Mouse (Mus musculus): ENCODE data around the gene Stx6.

Gene Stx6

DNA sequence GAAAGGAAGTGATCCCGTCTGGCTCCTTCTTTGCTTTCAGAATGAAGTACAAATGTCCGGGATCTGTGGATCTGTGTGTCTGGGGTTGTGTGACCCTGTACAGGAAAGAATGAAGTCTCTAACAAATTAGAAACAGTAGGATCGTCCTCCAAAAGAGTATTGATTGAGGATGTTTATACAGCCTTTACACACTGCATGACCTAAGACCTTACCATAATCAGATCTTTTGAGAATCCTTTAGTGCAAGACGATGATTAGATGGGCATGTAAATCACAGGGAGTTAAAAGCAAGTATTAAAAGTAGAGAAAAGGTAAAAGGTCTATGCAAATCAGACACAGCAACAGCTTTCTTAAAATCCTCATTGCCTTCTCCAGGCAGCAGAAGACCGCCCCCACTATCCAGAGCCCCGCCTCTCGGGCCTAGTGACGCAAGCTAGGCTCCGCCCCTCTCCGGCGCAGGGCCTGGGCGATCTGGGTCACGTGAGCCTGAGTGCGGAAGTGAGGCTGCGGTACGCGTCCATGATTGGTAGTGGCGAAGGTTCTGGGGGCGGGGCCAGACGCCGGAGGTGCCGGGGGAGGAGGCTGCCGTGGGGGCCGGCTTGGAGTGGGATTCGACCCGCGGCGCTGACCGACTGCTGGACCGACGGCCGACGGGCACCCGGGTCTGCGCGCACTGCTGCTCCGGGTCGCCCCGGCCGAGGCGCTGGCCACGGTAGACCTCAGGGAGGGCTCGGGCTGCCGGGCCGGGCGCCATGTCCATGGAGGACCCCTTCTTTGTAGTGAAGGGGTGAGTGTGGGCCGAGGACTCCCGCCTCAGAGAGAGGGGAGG lies at the start of gene Stx6:
Gene Stx6 (plus strand): TSS at position 575 of the 829 bp plus-strand sequence.
- peak; percentile 98 to 99 for DNase-seq (ENCODE audit: low spot score in 2 of 2)

DNA sequence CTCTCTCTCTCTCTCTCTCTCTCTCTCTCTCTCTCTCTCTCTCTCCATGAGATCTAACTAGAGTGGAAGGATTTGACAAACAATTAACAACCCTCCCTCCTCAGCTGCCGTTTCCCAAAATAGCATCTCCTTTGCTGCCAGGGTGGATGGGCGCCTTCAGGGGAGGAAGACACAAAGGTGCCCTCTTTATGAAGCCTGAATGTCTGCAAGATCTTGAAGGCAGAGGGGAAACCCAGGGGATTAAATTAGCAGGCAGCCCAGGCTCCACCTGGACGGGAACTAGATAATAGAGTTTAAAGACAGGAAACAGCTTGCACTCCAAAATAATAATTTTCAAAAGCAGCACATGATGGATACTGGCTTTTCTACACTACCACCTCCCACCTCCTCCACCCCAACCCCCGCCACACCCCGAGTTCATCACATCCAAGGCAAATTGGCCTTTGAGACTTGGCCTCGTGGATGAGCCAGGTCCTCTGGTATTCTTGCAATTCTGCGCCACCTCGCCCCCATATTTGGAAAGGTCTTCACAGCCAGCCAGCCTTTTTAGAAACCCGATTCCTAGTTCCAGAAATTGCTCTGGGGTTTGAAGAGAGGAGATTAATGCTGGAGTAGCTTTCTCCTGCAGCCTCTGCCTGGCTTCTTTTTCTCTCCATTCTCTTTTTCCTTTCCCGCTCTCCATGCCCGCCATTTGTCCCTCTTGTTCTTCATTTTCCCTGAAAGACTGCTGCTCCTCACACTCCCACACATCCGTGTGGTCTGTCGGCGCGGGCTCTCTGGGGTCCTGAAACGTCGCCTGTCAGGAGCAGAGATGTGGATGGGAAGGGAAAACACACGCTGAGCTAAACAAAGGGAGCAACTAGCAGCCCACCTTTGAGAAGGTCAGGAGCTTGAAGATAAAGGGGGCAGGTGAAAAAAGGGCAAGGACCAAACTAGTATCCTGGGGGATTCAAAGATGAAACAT lies 48.8 kb upstream of the Stx6 start:
- no peak for DNase-seq (ENCODE audit: low spot score in 2 of 2)

DNA sequence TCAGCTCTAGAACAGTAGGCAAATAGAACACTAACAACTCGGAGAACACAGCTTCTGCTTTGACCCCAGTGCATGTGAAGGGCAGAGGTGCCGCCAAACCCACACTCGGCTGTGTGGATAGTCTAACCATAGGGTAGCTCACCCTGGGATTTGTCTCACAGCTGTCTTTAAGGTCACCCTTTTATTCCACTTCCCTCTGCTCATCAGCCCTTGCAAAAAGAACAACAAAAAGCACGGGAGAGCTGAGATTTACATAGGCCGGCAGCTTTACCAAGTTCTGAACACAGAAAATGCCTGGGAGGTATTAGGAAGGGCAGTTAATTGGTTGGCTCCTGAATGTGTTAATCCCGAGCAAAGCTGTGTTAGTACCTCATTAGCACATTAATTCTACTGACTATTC lies 47.0 kb upstream of the Stx6 start:
- DNase-seq (ENCODE audit: low spot score in 2 of 2) = no peak

DNA sequence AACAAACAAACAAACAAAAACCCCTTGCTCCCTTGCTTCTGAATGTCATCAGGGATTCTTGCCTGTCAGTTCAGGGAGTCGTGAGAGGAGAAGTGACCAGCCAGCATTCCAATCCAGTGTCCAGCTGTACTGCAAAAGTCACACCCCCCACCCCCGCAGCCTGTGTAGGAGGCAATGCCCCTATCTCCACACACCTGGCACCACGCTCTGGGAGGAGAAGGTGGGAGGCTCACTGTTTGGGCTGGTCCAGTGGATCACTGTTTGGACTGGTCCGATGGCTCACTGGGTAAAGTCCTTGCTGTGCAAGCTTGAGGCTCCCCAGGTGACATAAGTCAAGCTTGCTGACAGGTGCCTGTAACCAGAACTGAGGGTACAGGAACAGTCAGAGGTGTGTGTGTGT lies 46.4 kb upstream of the Stx6 start:
- no peak for DNase-seq (ENCODE audit: low spot score in 2 of 2)

DNA sequence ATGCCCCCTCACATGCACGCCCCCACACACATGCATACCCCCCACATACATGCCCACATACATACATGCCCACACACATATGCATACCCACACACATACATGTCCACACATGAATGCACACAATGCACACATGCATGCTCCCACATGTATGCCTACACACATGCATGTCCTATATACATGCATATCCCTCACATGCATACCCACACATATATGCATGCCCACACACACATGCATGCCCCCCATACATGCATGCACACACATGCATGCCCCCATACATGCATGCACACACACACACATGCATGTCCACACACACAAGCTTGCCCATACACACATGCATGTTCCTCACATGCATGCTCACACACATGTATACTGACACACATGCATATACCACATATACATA lies 45.6 kb upstream of the Stx6 start:
- DNase-seq (ENCODE audit: low spot score in 2 of 2) = no peak

DNA sequence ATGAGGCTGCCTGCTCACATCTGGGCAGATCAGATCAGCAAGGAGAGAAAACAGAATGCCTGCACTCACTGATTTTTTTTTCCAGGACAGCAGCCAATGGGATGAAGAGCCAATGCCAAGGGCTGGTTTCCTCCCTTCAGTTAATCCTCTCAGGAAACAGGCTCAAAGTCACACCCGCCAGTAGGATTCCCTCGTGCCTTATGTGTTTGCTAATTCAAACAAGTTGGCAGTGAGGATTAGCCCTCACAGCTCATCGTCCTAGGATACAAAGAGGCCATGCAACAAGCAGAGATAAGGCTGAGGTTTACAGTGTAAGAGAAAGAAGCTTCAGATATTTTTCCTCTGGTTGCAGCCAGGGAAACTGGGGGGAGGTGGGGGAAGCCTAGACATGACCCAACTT lies 44.6 kb upstream of the Stx6 start:
- DNase-seq (ENCODE audit: low spot score in 2 of 2) = no peak

DNA sequence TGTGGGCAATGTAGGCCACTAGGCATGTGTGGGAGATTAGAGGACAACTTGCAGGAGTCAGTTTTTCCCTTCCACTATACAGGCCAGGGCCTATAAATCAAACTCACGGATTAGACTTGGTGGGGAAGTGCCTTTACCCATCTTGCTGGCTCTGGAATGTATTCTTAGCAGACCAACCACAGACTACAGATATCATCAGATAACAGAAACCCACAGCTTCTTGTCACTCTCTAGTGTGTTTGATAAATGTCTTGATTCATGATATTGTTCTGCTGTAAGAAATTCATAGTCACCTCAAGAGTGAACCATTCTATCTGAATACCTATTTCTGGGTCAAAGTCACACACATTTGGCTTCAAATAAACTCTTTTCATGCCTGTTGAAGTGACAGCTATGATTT lies 38.8 kb upstream of the Stx6 start:
- DNase-seq (ENCODE audit: low spot score in 2 of 2) = no peak

DNA sequence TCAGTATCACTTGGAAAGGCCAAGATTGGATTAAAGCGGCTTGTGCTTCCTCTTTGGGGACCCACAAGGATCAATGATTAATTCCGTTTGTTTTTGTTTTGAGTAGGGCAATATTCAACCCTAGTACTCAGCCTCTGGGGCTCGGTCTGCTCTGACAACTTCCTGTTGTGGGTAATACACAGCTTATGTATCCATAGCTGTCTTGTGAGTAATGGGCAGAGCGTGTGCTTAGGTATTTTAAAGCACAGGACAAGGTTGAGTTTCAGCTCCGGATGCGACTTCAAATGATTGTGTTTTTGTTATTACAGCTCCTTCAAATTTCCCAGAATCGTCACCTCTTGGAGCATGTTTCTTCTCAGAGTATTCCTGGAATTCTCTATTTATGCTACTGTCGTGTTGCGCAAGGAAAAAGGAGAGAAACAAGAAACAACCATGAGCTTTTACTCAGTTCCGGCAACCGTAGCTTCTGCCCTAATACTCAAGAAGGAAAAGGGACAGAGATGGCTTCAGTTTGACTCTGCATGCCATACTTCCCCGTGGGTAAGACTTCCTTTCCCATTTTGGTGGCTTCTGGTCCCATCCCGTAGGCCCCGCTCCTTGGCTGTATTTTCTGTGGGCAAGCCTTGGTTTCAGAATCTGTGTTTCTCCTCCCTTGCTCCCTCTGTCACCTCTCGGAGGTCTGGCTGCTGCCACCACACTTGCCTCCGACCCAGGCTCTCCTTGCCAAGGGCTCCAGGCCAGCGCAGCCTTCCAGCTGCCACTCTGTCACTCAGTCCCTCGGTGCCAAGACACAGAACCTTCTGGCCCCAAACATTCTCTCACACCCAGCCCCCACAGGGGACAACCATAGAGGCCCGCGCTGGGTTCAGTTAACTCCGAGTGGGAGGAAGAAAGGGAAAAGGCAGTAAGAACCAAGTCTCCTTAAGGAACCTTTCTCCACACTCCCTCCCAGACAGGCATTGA lies 36.3 kb upstream of the Stx6 start:
- no peak for DNase-seq (ENCODE audit: low spot score in 2 of 2)

DNA sequence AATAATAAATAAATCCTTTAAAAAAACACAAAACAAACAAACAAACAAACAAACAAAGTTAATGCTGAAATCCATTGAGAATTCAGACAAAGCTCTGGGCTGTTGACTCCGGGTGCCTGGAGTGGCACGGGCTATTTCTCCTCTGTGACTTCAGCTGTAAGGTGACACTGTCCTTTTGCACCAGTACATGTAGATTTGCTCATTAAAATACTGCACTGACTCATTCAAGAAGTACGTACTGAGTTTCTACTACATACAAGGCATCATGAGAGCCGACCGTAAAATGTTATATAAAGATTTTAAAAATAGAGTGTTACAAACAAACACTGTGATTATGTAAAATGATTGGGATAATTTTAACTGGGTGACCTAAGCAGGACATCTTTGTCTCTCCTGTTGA lies 34.1 kb upstream of the Stx6 start:
- no peak for DNase-seq (ENCODE audit: low spot score in 2 of 2)

DNA sequence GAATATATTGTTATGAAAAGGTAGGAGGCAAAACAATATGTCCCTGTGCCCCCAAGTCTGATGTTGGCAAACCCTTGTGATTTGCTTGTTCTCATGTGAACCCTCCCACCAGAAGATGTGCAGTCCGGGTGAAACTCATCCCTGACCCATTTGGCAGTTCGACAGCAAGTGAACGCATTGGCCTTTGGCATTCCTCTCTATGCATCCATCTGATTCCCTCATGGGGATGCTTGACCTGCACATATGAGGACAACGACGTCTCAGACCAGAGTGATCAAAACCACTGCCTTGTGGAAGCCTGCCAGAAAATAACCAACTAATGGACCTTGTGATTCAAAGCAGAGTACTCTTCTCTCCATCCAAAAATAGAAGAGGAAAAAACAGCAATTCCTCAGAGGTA lies 31.8 kb upstream of the Stx6 start:
- DNase-seq (ENCODE audit: low spot score in 2 of 2) = no peak

DNA sequence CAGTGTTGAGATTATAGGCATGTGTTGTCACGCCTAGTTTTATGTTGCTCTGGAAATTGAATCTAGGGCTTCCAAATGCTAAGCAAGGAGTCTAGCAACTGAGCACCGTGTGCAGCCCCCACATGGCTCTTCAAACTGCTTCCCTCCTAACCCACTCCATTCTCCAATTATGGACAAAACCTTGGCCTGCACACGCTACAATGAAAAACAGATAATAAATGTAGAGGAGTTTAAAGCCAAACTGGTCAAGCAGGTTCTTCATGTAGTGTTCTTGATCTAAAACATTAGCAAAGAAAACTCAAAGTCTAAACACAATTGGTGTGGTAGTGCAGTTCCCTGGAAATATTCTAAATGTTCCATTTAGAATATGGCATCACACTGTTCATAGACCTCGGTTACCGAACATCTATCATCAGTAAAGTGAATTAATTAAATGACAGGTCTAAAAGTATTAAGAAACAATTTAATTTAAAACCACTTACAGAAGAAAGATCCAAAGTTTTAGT lies 31.0 kb upstream of the Stx6 start:
- DNase-seq (ENCODE audit: low spot score in 2 of 2) = no peak

DNA sequence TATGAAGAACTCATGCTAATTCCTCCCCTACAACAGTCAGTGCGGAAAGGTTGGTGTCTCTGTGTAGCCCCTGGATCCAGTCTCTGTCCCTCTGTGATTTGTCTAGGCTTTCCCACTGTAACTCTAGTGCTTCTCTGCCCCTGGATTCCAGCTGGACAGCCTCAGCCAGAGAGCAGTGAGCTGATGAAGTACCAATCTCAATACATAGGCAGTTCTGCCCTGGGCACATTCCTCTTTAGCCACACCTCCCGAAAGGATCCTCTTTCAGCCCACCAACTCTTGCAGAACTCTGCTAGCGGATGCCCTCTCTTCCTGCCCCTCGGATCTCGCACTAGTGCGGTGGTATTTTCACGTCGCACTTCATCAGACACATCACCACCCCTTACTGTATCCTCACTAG lies 23.6 kb upstream of the Stx6 start:
- no peak for DNase-seq (ENCODE audit: low spot score in 2 of 2)

DNA sequence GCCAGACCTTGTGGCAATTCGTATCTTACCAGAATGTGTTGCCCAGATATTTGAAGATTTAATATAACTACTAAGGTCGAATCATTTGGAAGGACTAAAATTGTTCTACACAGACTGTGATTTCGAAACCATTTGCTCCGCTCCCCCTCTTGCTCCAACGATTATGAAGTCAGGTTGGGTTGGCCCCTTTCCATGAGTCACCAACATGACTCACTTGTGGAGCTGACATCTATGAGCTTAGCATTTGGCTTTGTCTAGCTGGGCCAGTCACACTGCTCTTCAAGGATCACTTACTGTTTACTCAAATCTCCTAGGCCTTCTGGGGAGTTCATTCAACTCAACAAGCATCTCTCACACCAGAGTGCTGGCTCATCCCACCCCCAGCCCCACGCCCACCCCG lies 19.7 kb upstream of the Stx6 start:
- no peak for DNase-seq (ENCODE audit: low spot score in 2 of 2)

DNA sequence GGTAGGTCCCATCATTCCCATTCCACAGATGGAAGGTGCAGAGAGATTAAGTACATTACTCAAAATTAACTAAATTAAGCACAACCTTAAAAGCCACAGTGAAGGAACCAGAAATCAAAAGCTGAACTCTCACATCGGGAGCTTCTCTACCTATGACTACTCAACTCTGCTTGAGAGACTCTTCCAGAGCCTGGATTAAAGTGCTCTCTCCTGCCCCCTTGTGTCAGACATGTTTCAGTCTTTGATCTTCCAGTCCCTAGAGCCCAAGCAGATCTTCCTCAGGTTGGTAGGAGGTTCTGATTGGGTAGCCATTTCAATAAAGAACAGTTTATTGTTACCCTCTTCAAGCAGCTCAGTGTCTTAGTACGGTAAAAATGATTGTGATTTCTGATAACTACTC lies 18.4 kb upstream of the Stx6 start:
- DNase-seq (ENCODE audit: low spot score in 2 of 2) = peak; percentile 70 to 87

DNA sequence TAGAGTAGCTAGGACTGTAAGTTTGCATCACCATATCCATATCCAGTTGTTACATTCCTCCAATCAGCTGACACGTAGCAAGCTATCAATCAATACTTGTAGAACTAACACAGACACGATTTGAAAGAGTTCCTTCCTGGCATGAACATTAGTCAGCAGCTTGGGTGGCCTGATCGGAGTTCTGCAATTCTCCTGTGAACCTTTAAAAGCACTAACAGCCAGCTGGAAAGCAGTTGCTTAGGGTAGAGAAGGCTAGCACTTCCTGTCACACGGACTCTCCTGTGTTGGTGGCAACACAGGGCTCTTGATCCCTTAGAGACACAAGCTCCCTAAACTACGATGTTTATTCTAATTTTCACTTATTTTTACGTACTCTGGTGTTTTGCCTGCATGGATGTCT lies 12.9 kb upstream of the Stx6 start:
- no peak for DNase-seq (ENCODE audit: low spot score in 2 of 2)

DNA sequence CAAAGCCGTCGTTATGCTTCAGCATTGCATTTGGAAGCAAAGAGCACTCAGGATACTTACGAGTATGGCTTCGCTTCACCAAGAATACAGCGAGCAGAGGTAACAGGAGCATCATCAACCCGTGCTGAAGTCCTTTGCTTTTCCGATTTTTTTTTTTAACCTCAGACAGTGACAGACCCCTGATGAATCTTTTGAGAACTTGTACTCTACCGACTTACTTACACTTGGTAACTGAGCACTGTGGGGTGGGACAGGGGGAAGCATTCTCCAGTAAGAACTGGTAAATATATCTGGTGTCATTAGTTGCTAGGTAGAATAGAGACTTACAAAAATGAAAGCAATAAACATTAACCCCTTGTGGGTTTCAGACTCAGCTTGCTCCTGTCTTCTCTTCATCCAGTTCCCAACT lies 11.9 kb upstream of the Stx6 start, which contains the start of gene Mr1:
Gene Mr1 (minus strand): TSS at position 243 of the 409 bp plus-strand sequence.
- DNase-seq (ENCODE audit: low spot score in 2 of 2) = peak in 1 of 2 experiments; percentile 22

DNA sequence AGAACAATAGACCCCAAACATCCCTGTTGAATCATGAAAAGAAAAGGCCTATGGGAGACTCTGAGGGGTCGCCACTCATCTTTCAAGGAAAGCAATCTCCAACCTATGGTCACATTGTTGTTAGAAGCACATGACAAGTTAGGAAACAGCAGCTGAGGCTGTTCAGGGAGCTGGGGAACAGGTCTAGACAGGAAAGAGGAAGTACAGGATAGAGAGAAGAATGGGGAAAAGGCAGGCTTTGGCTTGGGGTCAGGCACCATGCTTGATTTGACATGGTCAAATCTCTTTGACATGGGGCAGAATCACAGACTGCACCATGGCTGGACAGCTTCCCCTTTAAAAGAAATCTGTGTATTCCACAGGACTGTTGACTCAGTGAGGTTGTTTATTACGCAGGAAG lies 11.3 kb upstream of the Stx6 start:
- no peak for DNase-seq (ENCODE audit: low spot score in 2 of 2)

DNA sequence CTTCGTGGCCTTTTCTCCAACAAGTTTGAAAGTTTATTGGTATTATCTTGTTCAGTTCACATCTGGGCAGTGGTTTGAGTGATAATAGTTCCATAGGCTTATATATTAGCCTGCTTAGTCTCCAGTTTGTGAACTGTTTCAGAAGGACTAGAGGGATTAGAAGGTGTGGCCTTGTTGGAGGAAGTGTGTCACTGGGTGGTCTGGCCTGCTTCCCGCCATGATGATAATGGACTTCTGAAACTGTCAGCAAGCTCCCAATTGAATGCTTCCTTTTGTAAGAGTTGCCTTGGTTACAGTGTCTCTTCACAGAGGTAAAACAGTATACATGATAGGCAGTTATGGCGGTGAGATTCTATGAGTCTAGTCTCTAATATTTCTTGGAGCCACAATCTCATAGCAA lies 9.1 kb upstream of the Stx6 start:
- no peak for DNase-seq (ENCODE audit: low spot score in 2 of 2)

DNA sequence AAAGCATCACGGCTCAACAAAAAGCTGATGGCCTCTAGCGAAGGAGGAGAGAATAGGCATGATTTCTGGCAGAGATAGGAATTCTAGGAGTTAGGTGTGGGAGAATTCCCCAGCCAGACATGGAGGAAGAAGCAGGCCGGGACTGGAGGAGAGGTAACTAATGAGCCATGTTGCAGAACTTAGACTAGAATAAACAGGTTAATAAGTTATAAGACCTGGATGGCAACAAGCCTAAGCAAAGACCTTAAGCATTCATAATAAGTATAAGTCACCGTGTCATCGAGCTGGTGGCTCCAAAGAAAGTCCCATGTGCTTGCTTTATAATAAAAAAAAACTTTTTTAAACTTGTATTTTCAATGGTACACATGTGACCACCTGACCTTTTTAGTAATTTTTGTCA lies 7.7 kb upstream of the Stx6 start:
- no peak for DNase-seq (ENCODE audit: low spot score in 2 of 2)

DNA sequence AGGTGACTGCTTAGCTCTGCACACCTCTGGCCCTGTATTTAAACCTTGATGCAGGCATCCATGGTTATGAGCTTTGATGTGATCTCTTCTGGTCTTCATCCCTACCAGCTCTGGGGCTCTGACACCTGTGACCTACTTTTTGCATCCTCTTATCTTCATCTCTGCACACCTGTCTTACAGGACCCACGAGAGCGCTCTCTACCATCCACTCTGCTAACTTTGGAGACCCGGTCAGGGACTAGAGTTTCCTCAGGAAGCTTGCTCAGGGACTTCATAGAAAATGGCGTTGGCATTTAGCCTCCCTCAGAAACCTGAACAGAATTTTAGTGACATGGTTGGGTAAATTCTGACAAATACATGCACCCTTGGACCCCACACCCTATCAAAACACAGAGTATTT lies 4.6 kb upstream of the Stx6 start:
- DNase-seq (ENCODE audit: low spot score in 2 of 2) = no peak

DNA sequence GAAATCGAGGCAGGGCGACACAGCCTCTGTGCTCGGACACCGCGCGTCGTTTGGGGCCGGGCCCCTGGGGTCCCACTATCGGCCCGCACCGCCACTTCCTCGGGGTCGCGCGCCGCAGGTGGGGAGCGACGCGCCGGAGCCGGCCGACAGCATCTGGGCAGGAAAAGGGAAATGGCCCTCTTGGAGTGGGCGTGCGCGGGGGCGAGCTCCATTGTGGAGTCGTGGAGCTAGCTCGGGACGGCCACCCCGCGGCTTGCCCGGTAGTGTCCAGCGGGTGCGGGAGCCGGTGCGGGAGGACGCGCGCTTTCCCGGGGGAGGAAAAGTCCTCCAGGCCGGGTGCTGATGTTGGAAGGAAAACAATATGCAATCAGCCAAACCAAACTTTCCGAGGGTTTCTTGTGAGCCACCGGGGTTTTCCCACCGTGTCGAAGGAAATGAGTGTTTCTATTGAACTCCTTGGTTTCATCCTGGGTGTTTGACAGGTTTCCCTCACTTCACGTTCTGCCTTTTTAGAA lies 512 bp downstream of the Stx6 start:
- peak; percentile 40 to 79 for DNase-seq (ENCODE audit: low spot score in 2 of 2)
